Mouse (Mus musculus) olfactory bulb, adult 2 months (tissue): ENCODE data around the gene Exoc4.

Source experiments
- CTCF ChIP-seq: fragments of 200-500 bp; IDR thresholded peaks from 2 replicates; pipeline ENCODE4 v1.5.1; 2012; ENCODE audit warnings: low read depth, mild to moderate bottlenecking, low read length, moderate library complexity; ENCODE audit not compliant: insufficient read depth
- POLR2A ChIP-seq: fragments of 200-500 bp; IDR thresholded peaks from 2 replicates; pipeline ENCODE4 v1.6.1; 2012; ENCODE audit warnings: mild to moderate bottlenecking, low read depth, low read length, moderate library complexity; ENCODE audit not compliant: insufficient read depth

- no peak for TF ChIP-seq POLR2A
- no peak for TF ChIP-seq CTCF
Observed at GRCm38 (mm10) chr6:33803481-33804098, 554.7 kb downstream of the Exoc4 start.
